24 mouse cellular contexts compared by ENCODE assay signal in the genomic region with DNA sequence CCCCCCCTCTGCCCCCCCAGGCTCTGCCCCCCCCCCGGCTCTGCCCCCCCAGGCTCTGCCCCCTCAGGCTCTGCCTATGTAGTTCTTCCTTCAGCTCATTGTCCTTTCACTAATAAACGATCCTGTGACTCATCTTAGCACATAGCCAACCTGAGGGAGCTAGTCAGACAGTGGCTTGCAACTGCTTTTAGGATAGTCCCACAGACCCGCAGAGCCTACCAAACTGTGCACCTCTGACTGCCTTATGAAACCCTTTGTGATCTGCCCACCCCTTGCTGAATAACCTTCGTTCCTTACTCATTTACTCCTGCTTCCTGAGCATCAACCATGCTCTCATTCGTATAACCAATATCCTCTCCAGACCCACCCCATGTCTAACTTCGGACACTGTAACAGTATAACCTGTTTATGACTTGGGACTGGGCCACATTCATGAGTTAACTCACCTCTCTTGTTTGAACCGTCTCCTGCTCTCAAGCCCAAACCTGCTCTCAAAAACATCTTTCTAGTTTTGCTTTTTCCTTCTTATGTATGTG. TPM values are rescaled to one million over a fixed set of nuclear protein-coding genes. Genes with fewer than 3 reads are reported as not detected.
A peak's percentile ranks its signal among the peaks of the same experiment; 100 is the strongest.
DNase-seq lines count a peak whose midpoint lies in the region; ATAC-seq and TF ChIP-seq lines count a peak whose summit lies in the region.
"Had no signal": no experiment of that assay in that cellular context is flagged by ENCODE, and none has a peak within 500 bp of the region (broad histone marks: within the 10 kb centered on the region; RNA-seq: fewer than 3 reads in every experiment).

No protein-coding gene starts in this region.

- no peaks in the 10 kb centered on the region for H3K9me3 ChIP-seq in midbrain, embryonic 11.5 days (ENCODE audit: control insufficient read depth, low read length)
- H3K9me3 ChIP-seq in midbrain, embryonic 10.5 days (replicated peaks), result no peaks in the 10 kb centered on the region
- no peaks in the 10 kb centered on the region for H3K9me3 ChIP-seq in ES-Bruce4 (replicated peaks; ENCODE audit: control insufficient read depth, insufficient read depth, low read length, poor library complexity, severe bottlenecking)
- H3K9me3 ChIP-seq in stomach, postnatal 0 days (ENCODE audit: control insufficient read depth, low read length), result no peaks in the 10 kb centered on the region
- H3K9me3 ChIP-seq: embryonic facial prominence, embryonic 10.5 days; forebrain, embryonic 13.5 days; G1E; neural tube, embryonic 12.5 days had no signal

- no peak for TF ChIP-seq EP300 in ES-Bruce4 (IDR thresholded peaks at IDR 0.05; ENCODE audit: insufficient read depth, low read depth, low read length)
- no peak for TF ChIP-seq EP300 in stomach, postnatal 0 days (optimal IDR thresholded peaks at IDR 0.05)

- peaks cover 27% of the 10 kb centered on the region; the same call in 1 of the 2 replicates for H3K36me3 ChIP-seq in midbrain, embryonic 11.5 days (ENCODE audit: control insufficient read depth, insufficient read depth, low read length)
- peaks cover 52% of the 10 kb centered on the region for H3K36me3 ChIP-seq in midbrain, embryonic 10.5 days
- H3K36me3 ChIP-seq in ES-Bruce4 (ENCODE audit: control insufficient read depth, insufficient read depth, low read length, poor library complexity, severe bottlenecking), result peaks cover 47% of the 10 kb centered on the region
- peaks cover 25% of the 10 kb centered on the region for H3K36me3 ChIP-seq in stomach, postnatal 0 days (ENCODE audit: control insufficient read depth, insufficient read depth, low read length)

- TF ChIP-seq POLR2A in ES-Bruce4 (IDR thresholded peaks at IDR 0.05; ENCODE audit: insufficient read depth, low read length), result no peak

- no peak overlapping the region for H3K4me3 ChIP-seq in midbrain, embryonic 11.5 days (ENCODE audit: low read depth, low read length)
- no peak overlapping the region for H3K4me3 ChIP-seq in midbrain, embryonic 10.5 days
- no peak overlapping the region for H3K4me3 ChIP-seq in ES-Bruce4 (ENCODE audit: low read depth, low read length)
- no peak overlapping the region for H3K4me3 ChIP-seq in stomach, postnatal 0 days (ENCODE audit: low read depth, low read length)
- H3K4me3 ChIP-seq in gastrocnemius, adult 2 months, result no peak overlapping the region
- H3K4me3 ChIP-seq: embryonic facial prominence, embryonic 10.5 days; erythroblast, embryonic 14.5 days; forebrain, embryonic 13.5 days; neural tube, embryonic 12.5 days had no signal

- no peak for TF ChIP-seq CTCF in ES-Bruce4 (IDR thresholded peaks at IDR 0.05; ENCODE audit: low read depth, low read length)
- no peak for TF ChIP-seq CTCF in stomach, postnatal 0 days (IDR thresholded peaks at IDR 0.05; ENCODE audit: low read depth)
- TF ChIP-seq CTCF in gastrocnemius, adult 2 months (IDR thresholded peaks at IDR 0.05), result no peak

- H3K4me2 ChIP-seq in midbrain, embryonic 11.5 days, result no peak overlapping the region
- no peak overlapping the region for H3K4me2 ChIP-seq in stomach, postnatal 0 days (replicated peaks; ENCODE audit: low read depth)
- H3K4me2 ChIP-seq: forebrain, embryonic 13.5 days; heart, embryonic 11.5 days; neural tube, embryonic 12.5 days had no signal

- peaks cover 1% of the 10 kb centered on the region; the same call in 1 of the 2 replicates for H3K4me1 ChIP-seq in midbrain, embryonic 11.5 days (ENCODE audit: control insufficient read depth, insufficient read depth, low read length)
- peaks cover 16% of the 10 kb centered on the region; the same call in 1 of the 2 replicates for H3K4me1 ChIP-seq in midbrain, embryonic 10.5 days
- H3K4me1 ChIP-seq in ES-Bruce4 (ENCODE audit: control insufficient read depth, insufficient read depth, low read length), result peaks cover 3% of the 10 kb centered on the region
- peaks cover 5% of the 10 kb centered on the region; the same call in 1 of the 2 replicates for H3K4me1 ChIP-seq in stomach, postnatal 0 days (replicated peaks; ENCODE audit: control insufficient read depth, insufficient read depth)

- no peaks in the 10 kb centered on the region for H3K27me3 ChIP-seq in midbrain, embryonic 11.5 days (ENCODE audit: control insufficient read depth, insufficient read depth, low read length)
- no peaks in the 10 kb centered on the region for H3K27me3 ChIP-seq in midbrain, embryonic 10.5 days (ENCODE audit: low read depth, poor library complexity, severe bottlenecking)
- H3K27me3 ChIP-seq in ES-Bruce4 (ENCODE audit: control insufficient read depth, insufficient read depth, low read length, poor library complexity, severe bottlenecking), result no peaks in the 10 kb centered on the region
- no peaks in the 10 kb centered on the region for H3K27me3 ChIP-seq in stomach, postnatal 0 days (ENCODE audit: control insufficient read depth, insufficient read depth, low read length)
- H3K27me3 ChIP-seq: forebrain, embryonic 13.5 days; neural tube, embryonic 12.5 days had no signal

- DNase-seq in midbrain, embryonic 11.5 days (ENCODE audit: low spot score, missing footprints), result peak; percentile 77
- DNase-seq in midbrain, embryonic 10.5 days (ENCODE audit: low spot score), result no peak
- no peak for DNase-seq in stomach, postnatal 0 days (ENCODE audit: low spot score)
- DNase-seq in gastrocnemius, adult 2 months, result no peak
- DNase-seq in layer of hippocampus, postnatal 36 days, result no peak
- DNase-seq: adrenal gland, adult 2 months; cerebellum, adult 8-10 months; gastrocnemius, postnatal 25 days; heart, postnatal 10 days; kidney, adult 8-10 months; kidney, postnatal 25 days; left cerebral cortex, postnatal 4 days; lung, postnatal 10 days; spleen, adult 18-20 months; thymus, adult 2 months had no signal

- intact Hi-C loops in gastrocnemius, adult 2 months (cut with DNase I), result no loop called here

- 81% methylated on average over 7 of the region's 7 CpGs for WGBS in midbrain, embryonic 11.5 days
- 86% methylated on average over 7 of the region's 7 CpGs for WGBS in midbrain, embryonic 10.5 days
- 60% methylated on average over 7 of the region's 7 CpGs for WGBS in stomach, postnatal 0 days

- no peak overlapping the region for H3K27ac ChIP-seq in midbrain, embryonic 11.5 days (ENCODE audit: low read depth, low read length)
- H3K27ac ChIP-seq in midbrain, embryonic 10.5 days (replicated peaks), result no peak overlapping the region
- peak overlapping the region; percentile 76 for H3K27ac ChIP-seq in ES-Bruce4 (ENCODE audit: insufficient read depth, low read length)
- H3K27ac ChIP-seq in stomach, postnatal 0 days (replicated peaks), result peak overlapping the region; percentile 61
- no peak overlapping the region for H3K27ac ChIP-seq in gastrocnemius, adult 2 months
- H3K27ac ChIP-seq: embryonic facial prominence, embryonic 10.5 days; forebrain, embryonic 13.5 days; neural tube, embryonic 12.5 days had no signal

- no peak overlapping the region for H3K9ac ChIP-seq in midbrain, embryonic 11.5 days (ENCODE audit: low read length)
- H3K9ac ChIP-seq in ES-Bruce4 (ENCODE audit: low read depth, poor library complexity, severe bottlenecking), result no peak overlapping the region
- no peak overlapping the region for H3K9ac ChIP-seq in stomach, postnatal 0 days (ENCODE audit: low read length)
- H3K9ac ChIP-seq: forebrain, embryonic 13.5 days; neural tube, embryonic 12.5 days had no signal

- ATAC-seq in midbrain, embryonic 11.5 days (ENCODE audit: low FRiP score), result no peak
- peak; percentile 5; the same call in 1 of the 2 replicates for ATAC-seq in granulocyte monocyte progenitor cell, adult 5-6 weeks (replicated peaks; ENCODE audit: poor library complexity, severe bottlenecking)
- 0 out of 2 replicates have a peak, but pooled peaks have one; percentile 10 for ATAC-seq in stomach, postnatal 0 days (ENCODE audit: low FRiP score, low TSS enrichment)
- ATAC-seq: forebrain, embryonic 13.5 days had no signal

RNA-seq across cellular contexts. Expression of gene Slc3a2, which starts 17.0 kb away (rescaled TPM):
- polyA plus RNA-seq in midbrain, embryonic 11.5 days (2014; fragmentation: Nextera tagmentation; extraction: Ambion mirVana), result 139 and 142 TPM in 2 replicates
- 139 and 144 TPM in 2 replicates for polyA plus RNA-seq in midbrain, embryonic 10.5 days (2016; fragmentation: Nextera tagmentation; extraction: Ambion mirVana)
- 170 TPM in 2 replicates for polyA plus RNA-seq in ES-Bruce4 (2011; ENCODE audit: insufficient read depth, insufficient read length, low read depth, missing spikeins)
- 60.1 and 70.1 TPM in 2 replicates for total RNA-seq in granulocyte monocyte progenitor cell, adult 5-6 weeks (2014; fragmentation: Nextera tagmentation)
- 78.5 and 87.2 TPM in 2 replicates for total RNA-seq in granulocyte monocyte progenitor cell, adult 5-6 weeks (2017)
- polyA plus RNA-seq in stomach, postnatal 0 days (2015; fragmentation: Nextera tagmentation; extraction: Ambion mirVana), result 82.5 and 87.0 TPM in 2 replicates
- 10 to 100 TPM; 33.9 to 35.1 TPM for total RNA-seq in gastrocnemius, adult 2 months (2021)
- 100 to 1,000 TPM; 146 to 149 TPM for total RNA-seq in layer of hippocampus, postnatal 36 days (2021)

RNA-seq across cellular contexts. Expression of gene Wdr74, which starts 29.4 kb away (rescaled TPM):
- 74.2 and 83.7 TPM in 2 replicates for polyA plus RNA-seq in midbrain, embryonic 11.5 days (2014; fragmentation: Nextera tagmentation; extraction: Ambion mirVana)
- polyA plus RNA-seq in midbrain, embryonic 10.5 days (2016; fragmentation: Nextera tagmentation; extraction: Ambion mirVana), result 105 and 121 TPM in 2 replicates
- polyA plus RNA-seq in ES-Bruce4 (2011; ENCODE audit: insufficient read depth, insufficient read length, low read depth, missing spikeins), result 81.1 and 97.0 TPM in 2 replicates
- total RNA-seq in granulocyte monocyte progenitor cell, adult 5-6 weeks (2014; fragmentation: Nextera tagmentation), result 122 and 136 TPM in 2 replicates
- total RNA-seq in granulocyte monocyte progenitor cell, adult 5-6 weeks (2017), result 96.6 and 196 TPM in 2 replicates
- 55.6 and 55.7 TPM in 2 replicates for polyA plus RNA-seq in stomach, postnatal 0 days (2015; fragmentation: Nextera tagmentation; extraction: Ambion mirVana)
- total RNA-seq in gastrocnemius, adult 2 months (2021), result 10 to 100 TPM; 15.4 to 16.4 TPM
- total RNA-seq in layer of hippocampus, postnatal 36 days (2021), result 10 to 100 TPM; 51.0 to 52.3 TPM

RNA-seq across cellular contexts. Expression of gene 1700092M07Rik, which starts 34.3 kb away (rescaled TPM):
- polyA plus RNA-seq in midbrain, embryonic 11.5 days (2014; fragmentation: Nextera tagmentation; extraction: Ambion mirVana), result 1.5 and 2.7 TPM in 2 replicates
- polyA plus RNA-seq in midbrain, embryonic 10.5 days (2016; fragmentation: Nextera tagmentation; extraction: Ambion mirVana), result 3.2 and 3.3 TPM in 2 replicates
- polyA plus RNA-seq in ES-Bruce4 (2011; ENCODE audit: insufficient read depth, insufficient read length, low read depth, missing spikeins), result 2.2 TPM in 1 of 2 replicates, not detected in the other
- total RNA-seq in granulocyte monocyte progenitor cell, adult 5-6 weeks (2014; fragmentation: Nextera tagmentation), result not detected in 2 replicates
- 2.5 TPM in 2 replicates for total RNA-seq in granulocyte monocyte progenitor cell, adult 5-6 weeks (2017)
- 0.59 and 0.62 TPM in 2 replicates for polyA plus RNA-seq in stomach, postnatal 0 days (2015; fragmentation: Nextera tagmentation; extraction: Ambion mirVana)
- total RNA-seq in gastrocnemius, adult 2 months (2021), result not detected
- 1 to 10 TPM; 1.3 to 1.4 TPM for total RNA-seq in layer of hippocampus, postnatal 36 days (2021)
- total RNA-seq: gastrocnemius, postnatal 25 days; heart, postnatal 10 days had no signal
- polyA plus RNA-seq: adrenal gland, adult 2 months; erythroblast, embryonic 14.5 days; liver, adult 2 months; thymus, adult 2 months had no signal

RNA-seq across cellular contexts. Expression of gene Stx5a, which starts 35.0 kb away (rescaled TPM):
- 85.6 and 94.7 TPM in 2 replicates for polyA plus RNA-seq in midbrain, embryonic 11.5 days (2014; fragmentation: Nextera tagmentation; extraction: Ambion mirVana)
- polyA plus RNA-seq in midbrain, embryonic 10.5 days (2016; fragmentation: Nextera tagmentation; extraction: Ambion mirVana), result 94.9 and 103 TPM in 2 replicates
- 45.6 and 47.1 TPM in 2 replicates for polyA plus RNA-seq in ES-Bruce4 (2011; ENCODE audit: insufficient read depth, insufficient read length, low read depth, missing spikeins)
- total RNA-seq in granulocyte monocyte progenitor cell, adult 5-6 weeks (2014; fragmentation: Nextera tagmentation), result 63.4 and 64.7 TPM in 2 replicates
- total RNA-seq in granulocyte monocyte progenitor cell, adult 5-6 weeks (2017), result 43.0 and 62.0 TPM in 2 replicates
- 81.9 and 82.2 TPM in 2 replicates for polyA plus RNA-seq in stomach, postnatal 0 days (2015; fragmentation: Nextera tagmentation; extraction: Ambion mirVana)
- total RNA-seq in gastrocnemius, adult 2 months (2021), result 10 to 100 TPM; 20.8 to 22.1 TPM
- total RNA-seq in layer of hippocampus, postnatal 36 days (2021), result 10 to 100 TPM; 67.4 to 76.3 TPM

RNA-seq across cellular contexts. Expression of gene Chrm1, which starts 42.6 kb away (rescaled TPM):
- polyA plus RNA-seq in midbrain, embryonic 11.5 days (2014; fragmentation: Nextera tagmentation; extraction: Ambion mirVana), result 0.04 TPM in 2 replicates
- not detected in 2 replicates for polyA plus RNA-seq in midbrain, embryonic 10.5 days (2016; fragmentation: Nextera tagmentation; extraction: Ambion mirVana)
- not detected in 2 replicates for polyA plus RNA-seq in ES-Bruce4 (2011; ENCODE audit: insufficient read depth, insufficient read length, low read depth, missing spikeins)
- total RNA-seq in granulocyte monocyte progenitor cell, adult 5-6 weeks (2014; fragmentation: Nextera tagmentation), result 0.04 TPM in 1 of 2 replicates, not detected in the other
- total RNA-seq in granulocyte monocyte progenitor cell, adult 5-6 weeks (2017), result not detected in 2 replicates
- polyA plus RNA-seq in stomach, postnatal 0 days (2015; fragmentation: Nextera tagmentation; extraction: Ambion mirVana), result 1.4 and 1.8 TPM in 2 replicates
- not detected for total RNA-seq in gastrocnemius, adult 2 months (2021)
- 100 to 1,000 TPM; 172 to 186 TPM for total RNA-seq in layer of hippocampus, postnatal 36 days (2021)
- total RNA-seq: gastrocnemius, postnatal 25 days; heart, postnatal 10 days had no signal
- polyA plus RNA-seq: erythroblast, embryonic 14.5 days had no signal

Comparison
In these comparisons a context has a peak if more than half of its experiments do, and no peak if none do; other contexts are left out.
1. H3K27ac ChIP-seq: peak in ES-Bruce4 (single experiment) and stomach, postnatal 0 days (single experiment); none in midbrain, embryonic 11.5 days (single experiment), midbrain, embryonic 10.5 days (single experiment) and gastrocnemius, adult 2 months (single experiment).